Mouse (Mus musculus): ENCODE data around the gene Slc22a18.

Gene Slc22a18

GRCm38 (mm10) chr7:143462516-143462915 lies 11.0 kb upstream of the Slc22a18 start:
- no peak for DNase-seq (ENCODE audit: low spot score)

GRCm38 (mm10) chr7:143463865-143464415 lies 9.6 kb upstream of the Slc22a18 start:
- DNase-seq (ENCODE audit: low spot score): no peak

GRCm38 (mm10) chr7:143464811-143465560 lies 8.6 kb upstream of the Slc22a18 start:
- no peak for DNase-seq (ENCODE audit: low spot score)

GRCm38 (mm10) chr7:143466099-143466677 lies 7.3 kb upstream of the Slc22a18 start:
- DNase-seq (ENCODE audit: low spot score): no peak

- no peak for DNase-seq (ENCODE audit: low spot score)
Observed at GRCm38 (mm10) chr7:143467714-143468113, 5.8 kb upstream of the Slc22a18 start.

- no peak for DNase-seq (ENCODE audit: low spot score)
Observed at GRCm38 (mm10) chr7:143469946-143470345, 3.6 kb upstream of the Slc22a18 start.

GRCm38 (mm10) chr7:143474811-143475210 lies 1.3 kb downstream of the Slc22a18 start:
- DNase-seq (ENCODE audit: low spot score): no peak

GRCm38 (mm10) chr7:143475876-143476275 lies 2.3 kb downstream of the Slc22a18 start:
- DNase-seq (ENCODE audit: low spot score): no peak

GRCm38 (mm10) chr7:143476702-143477335 lies 3.3 kb downstream of the Slc22a18 start:
- DNase-seq (ENCODE audit: low spot score): no peak

- no peak for DNase-seq (ENCODE audit: low spot score)
Observed at GRCm38 (mm10) chr7:143477800-143478199, 4.3 kb downstream of the Slc22a18 start.

GRCm38 (mm10) chr7:143480498-143480897 lies 7.0 kb downstream of the Slc22a18 start:
- no peak for DNase-seq (ENCODE audit: low spot score)

GRCm38 (mm10) chr7:143481806-143482387 lies 8.4 kb downstream of the Slc22a18 start:
- no peak for DNase-seq (ENCODE audit: low spot score)

GRCm38 (mm10) chr7:143482541-143482940 lies 9.0 kb downstream of the Slc22a18 start:
- DNase-seq (ENCODE audit: low spot score): no peak

GRCm38 (mm10) chr7:143489735-143490134 lies 16.2 kb downstream of the Slc22a18 start:
- no peak for DNase-seq (ENCODE audit: low spot score)

- no peak for DNase-seq (ENCODE audit: low spot score)
Observed at GRCm38 (mm10) chr7:143493616-143494126, 20.1 kb downstream of the Slc22a18 start.

GRCm38 (mm10) chr7:143495104-143495961 lies 21.8 kb downstream of the Slc22a18 start:
- no peak for DNase-seq (ENCODE audit: low spot score)

GRCm38 (mm10) chr7:143498584-143498983 lies 25.0 kb downstream of the Slc22a18 start:
- no peak for DNase-seq (ENCODE audit: low spot score)

- no peak for DNase-seq (ENCODE audit: low spot score)
Observed at GRCm38 (mm10) chr7:143500912-143501311, 27.4 kb downstream of the Slc22a18 start.

GRCm38 (mm10) chr7:143501643-143502417 lies 28.3 kb downstream of the Slc22a18 start:
- no peak for DNase-seq (ENCODE audit: low spot score)

GRCm38 (mm10) chr7:143502418-143503200 lies 29.1 kb downstream of the Slc22a18 start, which contains the start of gene Phlda2:
TSS of gene Phlda2 (minus strand) at chr7:143503150.
- DNase-seq (ENCODE audit: low spot score): no peak

Data from left cerebral cortex, adult 11 months (tissue).